Mouse (Mus musculus) heart, embryonic 10.5 days (tissue): ENCODE results near the gene Mrto4. TPM values are rescaled to one million over a fixed set of nuclear protein-coding genes. Genes with fewer than 3 reads are reported as not detected.

Experiments used
- DNase-seq: peaks from one replicate; pipeline ENCODE4 v3.0.0-alpha.2; 2017; ENCODE audit warnings: low spot score
- H3K27ac ChIP-seq: fragments of 300-500 bp; sonication (generic); 2 replicates; pipeline ENCODE4 v1.5.1; 2016; ENCODE audit warnings: mild to moderate bottlenecking
- H3K27me3 ChIP-seq: fragments of 300-500 bp; sonication (generic); 2 replicates; pipeline ENCODE4 v1.6.1; 2016; ENCODE audit warnings: mild to moderate bottlenecking; ENCODE audit not compliant: poor library complexity, insufficient read depth, severe bottlenecking
- H3K36me3 ChIP-seq: fragments of 300-500 bp; sonication (generic); 2 replicates; pipeline ENCODE4 v1.6.1; 2016; ENCODE audit warnings: mild to moderate bottlenecking, moderate library complexity
- H3K4me1 ChIP-seq: fragments of 300-500 bp; sonication (generic); 2 replicates; pipeline ENCODE4 v1.6.1; 2016; ENCODE audit warnings: mild to moderate bottlenecking
- H3K4me3 ChIP-seq: fragments of 300-500 bp; sonication (generic); 2 replicates; pipeline ENCODE4 v1.5.1; 2016; ENCODE audit warnings: mild to moderate bottlenecking, moderate library complexity
- H3K9me3 ChIP-seq: fragments of 300-500 bp; sonication (generic); 2 replicates; pipeline ENCODE4 v1.6.1; 2016; ENCODE audit warnings: mild to moderate bottlenecking, moderate library complexity
- WGBS: fragments of 180-500 bp; shearing (Covaris S2); methylation state at CpG from one replicate; pipeline ENCODE4 v1.1.7; 2016; 5-methylcytosine and 5-hydroxymethylcytosine counted together
- microRNA-seq: library from miRNA; unstranded; fragments of <30 nt; microRNA quantifications from one replicate; pipeline ENCODE4, GENCODE M21; 2017
- polyA plus RNA-seq: library from polyadenylated mRNA; unstranded; fragments of >200 nt; fragmentation: Nextera tagmentation; extraction: Ambion mirVana; gene quantifications from 2 replicates; pipeline ENCODE4 v1.2.1, GENCODE M21; 2016

Gene Mrto4
- polyA plus RNA-seq, 1 experiment from 2014 or later = 161 TPM

DNA sequence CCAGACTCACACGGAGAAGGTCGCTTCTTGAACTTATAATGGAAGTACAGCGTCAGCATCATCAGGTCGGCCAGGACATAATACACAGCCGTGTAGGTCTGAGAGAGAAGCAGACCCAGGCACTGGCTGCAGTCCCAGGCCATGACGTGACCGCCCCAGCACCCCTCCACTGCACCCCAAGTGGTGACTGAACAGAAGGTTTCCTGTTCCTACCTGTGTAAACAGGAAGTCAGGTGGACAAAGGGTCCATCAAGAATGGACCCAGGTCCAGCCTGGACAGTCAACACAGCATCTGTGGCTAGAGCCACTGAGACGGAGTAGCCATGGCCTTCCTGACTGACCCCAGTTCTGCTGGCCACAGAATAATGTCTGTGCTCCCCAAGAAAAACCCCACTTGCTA is 50.6 kb downstream of the Mrto4 start:
- Histone ChIP-seq H3K27me3 (no peaks in the 10 kb centered on the region), H3K9me3 (no peaks in the 10 kb centered on the region), H3K36me3 (peaks cover 27% of the 10 kb centered on the region), H3K27ac (no peak overlapping the region), H3K4me1 (peaks cover 10% of the 10 kb centered on the region; the same call in 1 of the 2 replicates), H3K4me3 (no peak overlapping the region)
- WGBS = 91% methylated on average over 8 of the region's 8 CpGs
- no peak for DNase-seq

GRCm38 (mm10) chr4:139298671-139299366 is 53.6 kb downstream of the Mrto4 start:
- no peak overlapping the region for H3K4me3 ChIP-seq
- peaks cover 6% of the 10 kb centered on the region; the same call in 1 of the 2 replicates for H3K4me1 ChIP-seq
- H3K27me3 ChIP-seq = no peaks in the 10 kb centered on the region
- H3K36me3 ChIP-seq = peaks cover 21% of the 10 kb centered on the region
- 81% methylated on average over 12 of the region's 12 CpGs for WGBS
- H3K9me3 ChIP-seq = no peaks in the 10 kb centered on the region
- DNase-seq = no peak
- H3K27ac ChIP-seq = no peak overlapping the region

GRCm38 (mm10) chr4:139297566-139297965 is 54.8 kb downstream of the Mrto4 start:
- Histone ChIP-seq H3K4me1 (peaks cover 6% of the 10 kb centered on the region; the same call in 1 of the 2 replicates), H3K4me3 (no peak overlapping the region), H3K27ac (no peak overlapping the region), H3K36me3 (peaks cover 23% of the 10 kb centered on the region), H3K27me3 (no peaks in the 10 kb centered on the region), H3K9me3 (no peaks in the 10 kb centered on the region)
- no peak for DNase-seq
- WGBS = 81% methylated on average over 4 of the region's 4 CpGs

Small RNAs within 50 kb of the gene (microRNA-seq; reads per million reads assigned to microRNA genes)
- 8.3 reads per million, percentile 23 among the genes with 10 or more reads in this experiment for gene Gm24245
- gene Gm25732 = 2.3 reads per million

Other genes with a start within 250 kb of the Mrto4 start
- gene Minos1, start 221.5 kb downstream of the Mrto4 start, polyA plus RNA-seq = 532 and 637 TPM in 2 replicates
- 450 and 452 TPM in 2 replicates for gene Capzb, start 159.7 kb downstream of the Mrto4 start, polyA plus RNA-seq
- 12.7 and 13.9 TPM in 2 replicates for gene Pqlc2, start 41.9 kb downstream of the Mrto4 start, polyA plus RNA-seq
- 60.1 and 72.5 TPM in 2 replicates for gene Akr7a5, start 41.8 kb downstream of the Mrto4 start, polyA plus RNA-seq
- gene Emc1, start within 50 bp of the Mrto4 start, polyA plus RNA-seq = 37.9 and 56.6 TPM in 2 replicates
- 61.1 and 75.4 TPM in 2 replicates for gene Ubr4, start within 50 bp of the Mrto4 start, polyA plus RNA-seq
- 3.4 and 4.8 TPM in 2 replicates for gene Iffo2, start 178.0 kb upstream of the Mrto4 start, polyA plus RNA-seq